Mouse (Mus musculus) 3T3-L1 (cell line): ENCODE measurements around the gene Cptp.

Source experiments
- DNase-seq: peaks from one replicate; pipeline ENCODE4 v3.0.0-alpha.2; 2015; ENCODE audit warnings: low read depth, low spot score

Cptp gene

GRCm38 (mm10) chr4:155841651-155842270 lies 27.5 kb downstream of the Cptp start:
- DNase-seq: no peak

GRCm38 (mm10) chr4:155841003-155841454 lies 28.2 kb downstream of the Cptp start:
- peak; percentile 38 for DNase-seq

- peak; percentile 70 for DNase-seq
Observed at GRCm38 (mm10) chr4:155840076-155841002, 28.9 kb downstream of the Cptp start.

- DNase-seq: peak; percentile 98
Observed at GRCm38 (mm10) chr4:155839483-155839910, 29.7 kb downstream of the Cptp start, which contains the start of gene Mxra8. Mxra8 (plus strand) TSS chr4:155839680.

GRCm38 (mm10) chr4:155838187-155839153 lies 30.8 kb downstream of the Cptp start:
- DNase-seq: peak; percentile 58

- peak; percentile 84 for DNase-seq
Observed at GRCm38 (mm10) chr4:155837404-155838010, 31.7 kb downstream of the Cptp start.

GRCm38 (mm10) chr4:155833836-155834235 lies 35.4 kb downstream of the Cptp start:
- DNase-seq: peak; percentile 92

GRCm38 (mm10) chr4:155833234-155833633 lies 36.0 kb downstream of the Cptp start:
- DNase-seq: no peak

GRCm38 (mm10) chr4:155832321-155832720 lies 36.9 kb downstream of the Cptp start:
- DNase-seq: no peak

GRCm38 (mm10) chr4:155831831-155832230 lies 37.4 kb downstream of the Cptp start:
- no peak for DNase-seq

GRCm38 (mm10) chr4:155831205-155831766 lies 38.0 kb downstream of the Cptp start, which contains the start of gene Aurkaip1:
Aurkaip1 (plus strand) TSS chr4:155831272.
- DNase-seq: peak; percentile 94

GRCm38 (mm10) chr4:155830596-155830995 lies 38.6 kb downstream of the Cptp start:
- no peak for DNase-seq

GRCm38 (mm10) chr4:155829866-155830265 lies 39.4 kb downstream of the Cptp start:
- DNase-seq: no peak

- DNase-seq: no peak
Observed at GRCm38 (mm10) chr4:155823443-155823842, 45.8 kb downstream of the Cptp start.

GRCm38 (mm10) chr4:155821025-155821424 lies 48.2 kb downstream of the Cptp start:
- DNase-seq: peak; percentile 64

GRCm38 (mm10) chr4:155817533-155817932 lies 51.7 kb downstream of the Cptp start:
- DNase-seq: no peak
